Mouse (Mus musculus) heart, postnatal 0 days (tissue): ENCODE data around the gene Cass4. TPM values are rescaled to one million over a fixed set of nuclear protein-coding genes. Genes with fewer than 3 reads are reported as not detected.

Experiments used
- ATAC-seq: fragments of 200-750 bp; cut with Nextera tagmentation; 2 replicates; pipeline ENCODE4 v1.8.0; 2017; ENCODE audit warnings: low read depth, moderate number of reproducible peaks, moderate library complexity; ENCODE audit not compliant: insufficient read depth
- DNase-seq: peaks from one replicate; pipeline ENCODE4 v3.0.0-alpha.2; 2016; ENCODE audit warnings: low spot score
- H3K27ac ChIP-seq: fragments of 300-500 bp; sonication (generic); 2 replicates; pipeline ENCODE4 v1.5.1; 2014; ENCODE audit warnings: low read depth, mild to moderate bottlenecking
- H3K27me3 ChIP-seq: fragments of 300-500 bp; sonication (generic); 2 replicates; pipeline ENCODE4 v1.6.1; 2014; ENCODE audit warnings: low read length, mixed read lengths; ENCODE audit not compliant: control insufficient read depth, insufficient read depth
- H3K36me3 ChIP-seq: fragments of 300-500 bp; sonication (generic); replicated peaks from 2 replicates; pipeline ENCODE4 v1.6.1; 2014; ENCODE audit warnings: low read length, mixed read lengths; ENCODE audit not compliant: control insufficient read depth, insufficient read depth
- H3K4me1 ChIP-seq: fragments of 300-500 bp; sonication (generic); 2 replicates; pipeline ENCODE4 v1.6.1; 2014; ENCODE audit warnings: antibody characterized with exemption; ENCODE audit not compliant: control insufficient read depth, insufficient read depth
- H3K4me2 ChIP-seq: fragments of 300-500 bp; sonication (generic); 2 replicates; pipeline ENCODE4 v1.6.1; 2014; ENCODE audit warnings: low read depth, mild to moderate bottlenecking, low read length, moderate library complexity
- H3K4me3 ChIP-seq: fragments of 300-500 bp; sonication (generic); 2 replicates; pipeline ENCODE4 v1.5.1; 2014; ENCODE audit warnings: low read depth, low read length
- H3K9ac ChIP-seq: fragments of 300-500 bp; sonication (generic); replicated peaks from 2 replicates; pipeline ENCODE4 v1.6.1; 2014; ENCODE audit warnings: low read depth, low read length, mixed read lengths
- H3K9me3 ChIP-seq: fragments of 300-500 bp; sonication (generic); replicated peaks from 2 replicates; pipeline ENCODE4 v1.6.1; 2016; ENCODE audit warnings: low read length; ENCODE audit not compliant: control insufficient read depth
- CTCF ChIP-seq: IDR thresholded peaks from 2 replicates; pipeline ENCODE4 v1.5.1; 2016; ENCODE audit warnings: antibody characterized with exemption, control low read depth, low read depth
- EP300 ChIP-seq: IDR thresholded peaks from 2 replicates; pipeline ENCODE4 v1.6.1; 2016; ENCODE audit warnings: antibody characterized with exemption, low read depth
- WGBS: fragments of 180-500 bp; shearing (Covaris S2); extraction: QIAGEN DNeasy Blood & Tissue Kit; methylation state at CpG from one replicate; pipeline ENCODE4 v1.1.7; 2014; 5-methylcytosine and 5-hydroxymethylcytosine counted together
- polyA plus RNA-seq: library from polyadenylated mRNA; unstranded; fragments of >200 nt; fragmentation: Nextera tagmentation; extraction: Ambion mirVana; gene quantifications from 2 replicates; pipeline ENCODE4 v1.2.1, GENCODE M21; 2015
- total RNA-seq: library from RNA; depleted of rRNA; stranded (reverse); fragments of >200 nt; gene quantifications from 2 replicates; pipeline ENCODE4 v1.2.3, GENCODE M21; 2014; ENCODE audit warnings: low replicate concordance

Gene Cass4
- total and polyA plus RNA-seq, 2 experiments from 2014 or later: 0.20 to 1.1 TPM

- H3K9ac ChIP-seq: no peak overlapping the region
- H3K27ac ChIP-seq: no peak overlapping the region
- ATAC-seq (no peak), DNase-seq (no peak)
- no peak for TF ChIP-seq CTCF
- TF ChIP-seq EP300: no peak
- peaks cover 6% of the 10 kb centered on the region for H3K4me1 ChIP-seq
- H3K4me2 ChIP-seq: no peak overlapping the region
- WGBS: 74% methylated on average over 4 of the region's 4 CpGs
- H3K27me3 ChIP-seq: no peaks in the 10 kb centered on the region
- peaks cover 88% of the 10 kb centered on the region for H3K36me3 ChIP-seq
- no peak overlapping the region for H3K4me3 ChIP-seq
- no peaks in the 10 kb centered on the region for H3K9me3 ChIP-seq
These were observed 17.0 kb upstream of the Cass4 start for GRCm38 (mm10) chr2:172376551-172376950.

GRCm38 (mm10) chr2:172376999-172377515, 16.5 kb upstream of the Cass4 start:
- 65% methylated on average over 5 of the region's 5 CpGs for WGBS
- Histone ChIP-seq H3K9me3 (no peaks in the 10 kb centered on the region), H3K27me3 (no peaks in the 10 kb centered on the region), H3K27ac (no peak overlapping the region), H3K4me1 (0 out of 2 replicates have a peak, but pooled peaks cover under 1% of the 10 kb centered on the region), H3K36me3 (peaks cover 93% of the 10 kb centered on the region), H3K4me3 (no peak overlapping the region), H3K4me2 (no peak overlapping the region), H3K9ac (no peak overlapping the region)
- DNase-seq (no peak), ATAC-seq (no peak)
- no peak for TF ChIP-seq CTCF
- no peak for TF ChIP-seq EP300

- ATAC-seq (no peak), DNase-seq (peak; percentile 39)
- TF ChIP-seq EP300 (no peak), CTCF (peak; percentile 70)
- Histone ChIP-seq H3K4me3 (no peak overlapping the region), H3K9ac (no peak overlapping the region), H3K4me2 (no peak overlapping the region), H3K9me3 (no peaks in the 10 kb centered on the region), H3K4me1 (no peaks in the 10 kb centered on the region), H3K27me3 (no peaks in the 10 kb centered on the region), H3K27ac (no peak overlapping the region), H3K36me3 (peaks cover 87% of the 10 kb centered on the region)
- 60% methylated on average over 7 of the region's 7 CpGs for WGBS
These were observed 15.3 kb upstream of the Cass4 start for GRCm38 (mm10) chr2:172378332-172378731.

- Histone ChIP-seq H3K27ac (no peak overlapping the region), H3K4me1 (no peaks in the 10 kb centered on the region), H3K9me3 (no peaks in the 10 kb centered on the region), H3K9ac (no peak overlapping the region), H3K4me2 (no peak overlapping the region), H3K36me3 (peaks cover 67% of the 10 kb centered on the region), H3K27me3 (no peaks in the 10 kb centered on the region), H3K4me3 (no peak overlapping the region)
- TF ChIP-seq EP300 (no peak), CTCF (no peak)
- DNase-seq: no peak
- WGBS: 88% methylated on average over 17 of the region's 17 CpGs
- no peak for ATAC-seq
These were observed 13.1 kb upstream of the Cass4 start for GRCm38 (mm10) chr2:172380513-172380912.

GRCm38 (mm10) chr2:172381341-172381740, 12.3 kb upstream of the Cass4 start:
- Histone ChIP-seq H3K27ac (no peak overlapping the region; the same call in 1 of the 2 replicates), H3K9ac (no peak overlapping the region), H3K9me3 (no peaks in the 10 kb centered on the region), H3K4me3 (no peak overlapping the region), H3K4me2 (no peak overlapping the region), H3K27me3 (no peaks in the 10 kb centered on the region), H3K36me3 (peaks cover 58% of the 10 kb centered on the region), H3K4me1 (no peaks in the 10 kb centered on the region)
- ATAC-seq: no peak
- 90% methylated on average over 11 of the region's 11 CpGs for WGBS
- TF ChIP-seq EP300: no peak
- TF ChIP-seq CTCF: no peak
- DNase-seq: no peak

GRCm38 (mm10) chr2:172381898-172382297, 11.7 kb upstream of the Cass4 start:
- WGBS: 67% methylated on average over 12 of the region's 12 CpGs
- no peak overlapping the region for H3K4me3 ChIP-seq
- H3K36me3 ChIP-seq: peaks cover 53% of the 10 kb centered on the region
- H3K4me1 ChIP-seq: no peaks in the 10 kb centered on the region
- H3K27me3 ChIP-seq: no peaks in the 10 kb centered on the region
- ATAC-seq (no peak), DNase-seq (no peak)
- H3K4me2 ChIP-seq: no peak overlapping the region
- H3K9ac ChIP-seq: no peak overlapping the region
- no peak overlapping the region for H3K27ac ChIP-seq
- TF ChIP-seq EP300 (no peak), CTCF (no peak)
- no peaks in the 10 kb centered on the region for H3K9me3 ChIP-seq
